Mouse (Mus musculus): ENCODE measurements at regions not wholly inside any gene's neighbourhood (a gene's known extent, or its start where the extent isn't known, plus 50 kb on each side); places are given as distances from the start of the nearest gene placed in this dataset.

- TF ChIP-seq POLR2A (IDR thresholded peaks at IDR 0.05; ENCODE audit: borderline replicate concordance, insufficient read depth, low read length) = no peak
- TF ChIP-seq CTCF (IDR thresholded peaks at IDR 0.05; ENCODE audit: borderline replicate concordance, insufficient read depth, low read depth, low read length) = no peak
Measured at GRCm38 (mm10) chr10:126680275-126681184, 220.6 kb downstream of the Atp23 start.

Measured in cerebellum, adult 2 months (tissue).